Mouse (Mus musculus) testis, adult 2 months (tissue): ENCODE data around the gene Bcl2.
"Not testable (repeated sequence)": the region's sequence is repeated elsewhere in the genome, so short reads cannot be mapped to it uniquely, and the experiment has no call there.

Source experiments
- CTCF ChIP-seq: fragments of 200-500 bp; IDR thresholded peaks from 2 replicates; pipeline ENCODE4 v1.5.1; 2012; ENCODE audit warnings: low read depth, mild to moderate bottlenecking, inconsistent platforms, low read length, moderate library complexity; ENCODE audit not compliant: control insufficient read depth, insufficient read depth, insufficient replicate concordance
- POLR2A ChIP-seq: fragments of 200-500 bp; IDR thresholded peaks from 2 replicates; pipeline ENCODE4 v1.6.1; 2012; ENCODE audit warnings: low read depth, mild to moderate bottlenecking, inconsistent platforms, low read length, moderate library complexity; ENCODE audit not compliant: control insufficient read depth

DNA sequence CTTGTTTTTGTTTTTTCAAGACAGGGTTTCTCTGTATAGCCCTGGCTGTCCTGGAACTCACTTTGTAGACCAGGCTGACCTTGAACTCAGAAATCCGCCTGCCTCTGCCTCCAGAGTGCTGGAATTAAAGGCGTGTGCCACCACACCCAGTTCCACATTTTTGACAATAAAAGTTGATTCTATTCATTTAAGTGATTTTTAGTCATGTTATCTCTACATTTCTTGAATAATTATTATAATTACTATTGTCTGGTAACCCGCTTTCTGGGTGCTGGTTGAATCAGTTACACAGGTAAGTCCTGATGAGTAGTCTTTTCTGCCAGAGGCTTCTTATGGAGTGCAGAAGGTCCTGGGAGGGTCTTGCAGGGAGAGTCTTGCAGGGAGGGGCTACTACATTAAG is 179.2 kb downstream of the Bcl2 start:
- TF ChIP-seq CTCF, POLR2A: not testable (repeated sequence)
